Mouse (Mus musculus): Measurements from ENCODE around the gene Glis2.
A peak's percentile ranks its signal among the peaks of the same experiment; 100 is the strongest.

The Glis2 gene

DNA sequence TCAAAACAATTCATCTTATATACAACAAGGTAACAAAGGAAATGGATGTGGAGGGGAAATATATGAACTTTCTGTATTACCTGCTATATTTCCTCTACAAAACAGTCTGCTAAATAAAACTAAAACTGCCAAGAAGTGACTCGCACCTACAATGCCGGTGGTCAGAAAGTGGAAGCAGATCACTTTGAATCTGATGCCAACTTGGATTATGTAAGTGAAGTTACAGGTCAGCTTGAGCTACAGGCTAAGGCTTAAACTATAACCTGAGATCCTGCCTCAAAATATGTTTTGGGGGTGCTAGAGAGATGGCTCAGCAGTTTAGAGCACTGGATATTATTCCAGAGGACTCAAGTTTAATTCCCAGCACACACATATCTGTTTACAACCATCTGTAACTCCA lies 71.2 kb downstream of the Glis2 start:
- no peak for DNase-seq

DNA sequence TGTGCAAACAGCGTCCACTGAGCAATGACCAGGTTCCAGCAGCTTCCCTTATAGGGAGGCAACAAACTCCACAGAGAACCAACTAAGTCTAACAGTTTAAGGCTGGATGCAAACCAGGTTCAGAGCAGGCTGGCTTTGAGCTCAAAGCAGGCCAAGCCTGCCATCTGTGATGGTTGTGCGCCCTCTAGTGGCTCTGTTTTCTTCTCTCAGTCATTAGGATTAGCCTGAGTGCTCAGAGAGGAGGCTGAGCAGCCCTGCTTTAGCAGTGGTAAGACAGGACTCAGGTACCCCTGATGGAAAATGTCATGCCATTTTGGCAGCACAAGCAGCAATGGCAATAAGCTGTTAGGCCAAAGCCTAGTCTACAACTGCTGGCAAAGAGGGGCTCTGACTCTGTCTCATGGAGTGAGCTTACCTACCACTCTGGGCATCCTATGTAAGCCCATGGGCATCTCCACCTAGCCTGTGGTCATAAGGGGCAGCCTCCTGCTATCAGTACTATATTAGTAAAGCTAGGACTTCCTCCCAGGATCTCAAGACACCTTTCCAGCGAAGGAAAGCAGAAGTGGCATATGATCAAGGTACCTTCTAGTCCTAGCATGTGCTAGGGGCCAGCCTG lies 72.8 kb downstream of the Glis2 start:
- peak; percentile 90 to 91 for DNase-seq

DNA sequence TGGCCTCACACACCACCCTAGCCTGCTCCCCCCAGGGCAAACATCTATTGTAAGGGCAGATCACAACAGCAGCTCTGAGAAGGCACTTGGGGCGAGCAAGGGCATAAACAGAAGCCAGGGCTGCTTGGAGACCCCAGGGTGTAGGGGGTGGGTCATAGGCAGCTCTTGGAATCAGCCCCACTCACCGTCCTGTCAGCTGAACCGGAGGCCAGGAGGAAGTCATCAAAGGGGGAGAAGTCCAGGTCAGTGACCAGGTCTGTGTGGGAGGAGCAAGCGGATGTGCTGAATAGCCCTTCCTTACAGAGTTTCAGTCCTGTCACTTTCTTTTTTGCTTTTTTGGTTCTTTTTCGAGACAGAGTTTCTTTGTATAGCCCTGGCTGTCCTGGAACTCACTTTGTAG lies 75.8 kb downstream of the Glis2 start:
- no peak for DNase-seq

DNA sequence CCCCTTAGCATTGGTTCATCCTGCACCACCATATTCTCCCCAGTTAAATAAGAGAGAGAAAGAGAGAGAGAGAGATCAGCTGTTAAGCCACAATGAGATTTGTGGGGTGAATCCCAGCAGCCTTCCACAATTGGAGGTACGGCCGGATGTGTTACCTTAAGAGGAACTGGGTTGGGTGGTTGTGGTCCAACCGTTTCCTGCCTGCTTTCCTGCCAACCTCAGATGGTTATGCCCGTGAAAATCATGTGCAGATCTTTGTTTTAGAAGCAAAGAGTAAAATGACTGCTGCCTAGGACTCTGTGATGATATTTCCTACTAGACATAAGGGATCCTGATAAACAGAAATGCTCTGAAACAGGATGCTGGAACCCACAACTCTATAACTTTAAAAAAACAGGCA lies 79.6 kb downstream of the Glis2 start:
- DNase-seq, result no peak

All from cerebellum, adult 18-20 months (tissue).